Mouse (Mus musculus) small intestine, adult 2 months (tissue): ENCODE measurements around the gene Ctsh.

Experiments
- CTCF ChIP-seq: fragments of 200-500 bp; IDR thresholded peaks from 2 replicates; pipeline ENCODE4 v1.5.1; 2012; ENCODE audit warnings: low read depth, mild to moderate bottlenecking, control low read depth, inconsistent platforms, low read length, moderate library complexity, mixed read lengths; ENCODE audit not compliant: insufficient replicate concordance, insufficient read length; ENCODE audit errors: extremely low read depth
- POLR2A ChIP-seq: fragments of 200-500 bp; IDR thresholded peaks from 2 replicates; pipeline ENCODE4 v1.6.1; 2012; ENCODE audit warnings: low read depth, mild to moderate bottlenecking, control low read depth, inconsistent platforms, low read length, moderate library complexity

DNA sequence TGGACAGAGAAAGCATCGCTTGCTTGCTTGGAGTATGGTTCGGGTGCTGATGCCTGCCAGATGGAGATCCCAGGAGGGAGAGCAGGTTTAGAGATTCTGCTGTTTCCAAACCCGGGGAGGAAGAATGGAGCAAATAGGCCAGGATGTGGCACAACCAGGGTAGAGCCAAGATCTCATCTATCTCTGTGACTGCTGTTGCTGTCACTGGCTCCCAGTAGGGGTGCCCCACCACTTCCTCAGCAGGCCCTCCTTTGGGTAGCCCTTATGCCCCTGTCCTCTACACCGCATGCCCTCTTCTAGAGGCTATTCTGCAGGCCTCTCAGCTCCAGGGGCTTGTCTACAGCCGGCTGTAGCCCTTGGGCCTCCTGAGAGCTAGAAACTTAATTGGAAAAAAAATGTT lies 22.2 kb downstream of the Ctsh start:
- TF ChIP-seq CTCF: no peak
- no peak for TF ChIP-seq POLR2A
